Mouse (Mus musculus) kidney, embryonic 16.5 days (tissue): ENCODE results near the gene Arid2. TPM values are rescaled to one million over a fixed set of nuclear protein-coding genes. Genes with fewer than 3 reads are reported as not detected.
"Not testable (repeated sequence)": the region's sequence is repeated elsewhere in the genome, so short reads cannot be mapped to it uniquely, and the experiment has no call there.

ENCODE experiments used
- ATAC-seq: fragments of 200-750 bp; cut with Nextera tagmentation; 2 replicates; pipeline ENCODE4 v1.8.0; 2017; ENCODE audit warnings: moderate TSS enrichment; ENCODE audit not compliant: low FRiP score, low TSS enrichment
- H3K27ac ChIP-seq: fragments of 300-500 bp; sonication (generic); 2 replicates; pipeline ENCODE4 v1.5.1; 2014; ENCODE audit warnings: low read length
- H3K27me3 ChIP-seq: fragments of 300-500 bp; sonication (generic); 2 replicates; pipeline ENCODE4 v1.6.1; 2014; ENCODE audit warnings: low read length, control low read depth, mixed read lengths; ENCODE audit not compliant: insufficient read depth
- H3K36me3 ChIP-seq: fragments of 300-500 bp; sonication (generic); 2 replicates; pipeline ENCODE4 v1.6.1; 2014; ENCODE audit warnings: low read length, control low read depth, mixed read lengths; ENCODE audit not compliant: insufficient read depth
- H3K4me1 ChIP-seq: fragments of 300-500 bp; sonication (generic); 2 replicates; pipeline ENCODE4 v1.6.1; 2014; ENCODE audit warnings: low read length, control low read depth, mixed read lengths; ENCODE audit not compliant: insufficient read depth
- H3K4me2 ChIP-seq: fragments of 300-500 bp; sonication (generic); replicated peaks from 2 replicates; pipeline ENCODE4 v1.6.1; 2014; ENCODE audit warnings: low read depth, low read length
- H3K4me3 ChIP-seq: fragments of 300-500 bp; sonication (generic); 2 replicates; pipeline ENCODE4 v1.5.1; 2014; ENCODE audit warnings: mild to moderate bottlenecking, low read length
- H3K9ac ChIP-seq: fragments of 300-500 bp; sonication (generic); replicated peaks from 2 replicates; pipeline ENCODE4 v1.6.1; 2014; ENCODE audit warnings: low read length
- H3K9me3 ChIP-seq: fragments of 300-500 bp; sonication (generic); 2 replicates; pipeline ENCODE4 v1.6.1; 2016; ENCODE audit warnings: low read length, control low read depth
- WGBS: fragments of 180-500 bp; shearing (Covaris S2); extraction: QIAGEN DNeasy Blood & Tissue Kit; methylation state at CpG from one replicate; pipeline ENCODE4 v1.1.7; 2014; 5-methylcytosine and 5-hydroxymethylcytosine counted together
- polyA plus RNA-seq: library from polyadenylated mRNA; unstranded; fragments of >200 nt; fragmentation: Nextera tagmentation; extraction: Ambion mirVana; gene quantifications from 2 replicates; pipeline ENCODE4 v1.2.1, GENCODE M21; 2015

The Arid2 gene
- 24.0 and 25.9 TPM in 2 replicates for polyA plus RNA-seq

DNA sequence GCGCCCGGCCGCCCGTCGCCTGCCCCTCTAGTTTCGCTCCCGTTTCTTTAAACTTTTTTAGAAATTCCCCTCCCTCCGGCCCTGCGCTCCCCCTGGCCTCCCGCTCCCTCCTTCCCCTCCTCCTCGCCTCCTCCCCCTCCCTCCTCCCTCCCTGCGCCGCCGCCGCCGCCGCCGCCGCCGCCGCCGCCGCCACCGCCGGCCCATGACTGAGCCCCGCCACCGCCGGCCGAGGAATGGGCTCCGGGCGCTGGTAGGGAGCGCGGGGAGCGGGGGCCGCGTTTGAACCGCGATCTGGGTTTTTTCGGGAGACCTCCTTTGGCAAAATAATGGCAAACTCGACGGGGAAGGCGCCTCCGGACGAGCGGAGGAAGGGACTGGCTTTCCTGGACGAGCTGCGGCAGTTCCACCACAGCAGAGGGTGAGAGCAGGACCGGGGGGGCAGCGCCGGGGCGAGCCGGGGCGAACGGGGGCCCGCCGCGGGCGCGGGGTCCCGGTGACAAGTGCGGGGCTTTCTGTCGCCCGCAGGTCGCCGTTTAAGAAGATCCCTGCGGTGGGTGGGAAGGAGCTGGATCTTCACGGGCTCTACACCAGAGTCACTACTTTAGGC is at the start of gene Arid2:
TSS of gene Arid2 (plus strand) at position 150 of the 607 bp plus-strand sequence.
- no peaks in the 10 kb centered on the region for H3K36me3 ChIP-seq
- no peaks in the 10 kb centered on the region for H3K9me3 ChIP-seq
- peak within 1 kb of the TSS; percentile 100 for H3K9ac ChIP-seq
- WGBS, result under 1% methylated on average over 47 of the region's 67 CpGs
- peak within 1 kb of the TSS; percentile 70 for H3K4me2 ChIP-seq
- ATAC-seq, result peak; percentile 37
- no peaks in the 10 kb centered on the region for H3K27me3 ChIP-seq
- H3K4me3 ChIP-seq, result peak within 1 kb of the TSS; percentile 95
- peaks cover 27% of the 10 kb centered on the region for H3K4me1 ChIP-seq
- H3K27ac ChIP-seq, result peak within 1 kb of the TSS; percentile 100

DNA sequence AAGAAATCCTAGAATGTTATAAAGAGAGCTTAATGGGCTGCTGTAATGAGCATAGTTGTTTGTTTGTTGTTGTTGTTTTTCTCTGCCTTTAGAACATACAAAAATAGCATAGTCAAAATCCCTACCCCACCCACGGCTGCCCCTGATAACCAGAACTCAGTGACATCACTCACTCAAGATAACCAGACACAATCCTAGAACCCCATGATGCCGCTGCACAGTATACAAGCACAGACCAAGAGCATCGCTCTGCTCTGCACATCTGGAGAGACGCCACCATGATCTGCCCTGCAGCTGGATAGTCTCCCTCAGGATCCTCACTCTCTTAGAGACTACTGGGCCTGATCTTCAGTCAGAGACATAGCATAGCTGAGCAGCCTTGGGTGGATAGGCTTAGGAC is 49.2 kb upstream of the Arid2 start:
- no peak for ATAC-seq
- no peaks in the 10 kb centered on the region for H3K36me3 ChIP-seq
- no peak overlapping the region for H3K27ac ChIP-seq
- no peak overlapping the region for H3K9ac ChIP-seq
- 89% methylated on average over 4 of the region's 4 CpGs for WGBS
- no peaks in the 10 kb centered on the region for H3K9me3 ChIP-seq
- no peaks in the 10 kb centered on the region for H3K4me1 ChIP-seq
- no peak overlapping the region for H3K4me3 ChIP-seq
- no peaks in the 10 kb centered on the region for H3K27me3 ChIP-seq
- no peak overlapping the region for H3K4me2 ChIP-seq

GRCm38 (mm10) chr15:96244171-96244570 is 43.1 kb upstream of the Arid2 start:
- Histone ChIP-seq H3K9me3 (0 out of 2 replicates have a peak, but pooled peaks cover 2% of the 10 kb centered on the region), H3K27me3 (no peaks in the 10 kb centered on the region), H3K27ac (no peak overlapping the region), H3K4me1 (no peaks in the 10 kb centered on the region), H3K4me2 (no peak overlapping the region), H3K4me3 (no peak overlapping the region), H3K36me3 (no peaks in the 10 kb centered on the region), H3K9ac (no peak overlapping the region)
- no peak for ATAC-seq
- 86% methylated on average over 6 of the region's 6 CpGs for WGBS

- not testable (repeated sequence) for H3K36me3 ChIP-seq, H3K27me3 ChIP-seq, H3K4me3 ChIP-seq, H3K9ac ChIP-seq, H3K4me1 ChIP-seq, ATAC-seq, H3K4me2 ChIP-seq, H3K9me3 ChIP-seq, H3K27ac ChIP-seq
- 77% methylated on average over 10 of the region's 10 CpGs for WGBS
These were observed 42.6 kb upstream of the Arid2 start for GRCm38 (mm10) chr15:96244715-96245114.

GRCm38 (mm10) chr15:96253827-96254226 is 33.5 kb upstream of the Arid2 start:
- H3K36me3 ChIP-seq, result no peaks in the 10 kb centered on the region
- peak overlapping the region; percentile 32 for H3K4me3 ChIP-seq
- H3K9me3 ChIP-seq, result no peaks in the 10 kb centered on the region
- peaks cover 12% of the 10 kb centered on the region; the same call in 1 of the 2 replicates for H3K4me1 ChIP-seq
- peak; percentile 59; the same call in 1 of the 2 replicates for ATAC-seq
- peak overlapping the region; percentile 42; the same call in 1 of the 2 replicates for H3K9ac ChIP-seq
- peak overlapping the region; percentile 65 for H3K4me2 ChIP-seq
- no peak overlapping the region; the same call in 1 of the 2 replicates for H3K27ac ChIP-seq
- WGBS, result 1% methylated on average over 7 of the region's 7 CpGs
- no peaks in the 10 kb centered on the region for H3K27me3 ChIP-seq

DNA sequence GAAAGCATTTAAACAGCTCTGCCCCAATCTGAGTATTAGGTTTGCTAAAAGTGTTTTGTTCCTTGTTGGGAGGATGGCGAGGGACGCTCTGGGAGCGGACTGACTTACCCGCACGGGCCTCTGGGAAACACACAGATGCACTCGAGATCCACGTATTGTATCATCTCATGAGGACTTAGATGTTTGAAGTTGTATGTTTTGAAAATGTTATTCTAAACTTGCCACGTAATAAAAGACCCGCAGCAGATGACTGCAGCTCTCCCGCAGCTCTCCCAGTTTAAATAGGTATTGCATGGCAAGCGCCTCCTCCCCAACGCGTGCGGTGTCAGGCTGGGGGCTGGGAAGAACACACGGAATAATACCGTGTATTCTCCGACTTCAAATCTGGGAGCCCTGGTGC is 33.0 kb upstream of the Arid2 start:
- peak overlapping the region; percentile 65 for H3K4me2 ChIP-seq
- no peaks in the 10 kb centered on the region for H3K27me3 ChIP-seq
- no peak overlapping the region for H3K27ac ChIP-seq
- no peaks in the 10 kb centered on the region for H3K9me3 ChIP-seq
- H3K36me3 ChIP-seq, result no peaks in the 10 kb centered on the region
- H3K4me3 ChIP-seq, result peak overlapping the region; percentile 32
- peak overlapping the region; percentile 42; the same call in 1 of the 2 replicates for H3K9ac ChIP-seq
- H3K4me1 ChIP-seq, result peaks cover 12% of the 10 kb centered on the region; the same call in 1 of the 2 replicates
- ATAC-seq, result 0 out of 2 replicates have a peak, but pooled peaks have one; percentile 22
- 2% methylated on average over 17 of the region's 17 CpGs for WGBS

GRCm38 (mm10) chr15:96257781-96258180 is 29.5 kb upstream of the Arid2 start:
- Histone ChIP-seq H3K4me3 (no peak overlapping the region), H3K4me2 (peak overlapping the region; percentile 27)
- WGBS, result 65% methylated on average over 5 of the region's 5 CpGs

DNA sequence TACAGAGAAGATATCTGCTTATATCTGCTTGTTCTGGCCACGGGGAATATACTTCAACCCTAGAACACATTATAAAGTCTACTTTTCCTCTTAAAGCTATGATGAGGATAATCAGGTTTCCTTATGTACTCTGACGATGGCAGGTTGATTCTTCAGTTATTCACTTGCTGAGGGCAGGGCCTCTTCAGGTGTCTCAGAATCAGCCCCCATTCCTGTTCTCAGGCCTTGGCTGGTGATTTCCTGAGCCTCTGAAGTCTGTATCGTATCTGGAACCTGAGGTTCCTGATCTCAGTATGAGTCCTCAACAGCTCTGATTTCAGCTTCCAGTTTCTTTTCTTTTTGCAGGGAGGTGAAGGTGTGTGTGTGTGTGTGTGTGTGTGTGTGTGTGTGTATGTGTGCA is 22.7 kb upstream of the Arid2 start:
- Histone ChIP-seq H3K27ac (no peak overlapping the region), H3K4me2 (no peak overlapping the region)
- WGBS, result 87% methylated on average over 3 of the region's 3 CpGs

More at GRCm38 (mm10) chr15:96257781-96258180, 29.5 kb upstream of the Arid2 start:
- H3K9ac ChIP-seq, result no peak overlapping the region
- ATAC-seq, result no peak
- peaks cover 24% of the 10 kb centered on the region for H3K9me3 ChIP-seq
- H3K27ac ChIP-seq, result no peak overlapping the region
- 0 out of 2 replicates have a peak, but pooled peaks cover under 1% of the 10 kb centered on the region for H3K36me3 ChIP-seq
- H3K4me1 ChIP-seq, result peaks cover 12% of the 10 kb centered on the region; the same call in 1 of the 2 replicates
- H3K27me3 ChIP-seq, result no peaks in the 10 kb centered on the region

GRCm38 (mm10) chr15:96267933-96268332 is 19.4 kb upstream of the Arid2 start:
- ATAC-seq, result no peak
- no peaks in the 10 kb centered on the region for H3K27me3 ChIP-seq
- H3K27ac ChIP-seq, result no peak overlapping the region
- H3K4me3 ChIP-seq, result no peak overlapping the region
- H3K9me3 ChIP-seq, result peaks cover 38% of the 10 kb centered on the region
- peaks cover 4% of the 10 kb centered on the region for H3K4me1 ChIP-seq
- whole genome bisulfite sequencing, result 81% methylated on average over 9 of the region's 9 CpGs
- H3K36me3 ChIP-seq, result peaks cover 58% of the 10 kb centered on the region
- no peak overlapping the region for H3K9ac ChIP-seq
- no peak overlapping the region for H3K4me2 ChIP-seq

More for the DNA sequence above, 22.7 kb upstream of the Arid2 start:
- no peak overlapping the region for H3K9ac ChIP-seq
- no peak for ATAC-seq
- no peaks in the 10 kb centered on the region for H3K27me3 ChIP-seq
- peaks cover 48% of the 10 kb centered on the region for H3K36me3 ChIP-seq
- peaks cover 63% of the 10 kb centered on the region for H3K9me3 ChIP-seq
- H3K4me1 ChIP-seq, result no peaks in the 10 kb centered on the region
- no peak overlapping the region for H3K4me3 ChIP-seq

DNA sequence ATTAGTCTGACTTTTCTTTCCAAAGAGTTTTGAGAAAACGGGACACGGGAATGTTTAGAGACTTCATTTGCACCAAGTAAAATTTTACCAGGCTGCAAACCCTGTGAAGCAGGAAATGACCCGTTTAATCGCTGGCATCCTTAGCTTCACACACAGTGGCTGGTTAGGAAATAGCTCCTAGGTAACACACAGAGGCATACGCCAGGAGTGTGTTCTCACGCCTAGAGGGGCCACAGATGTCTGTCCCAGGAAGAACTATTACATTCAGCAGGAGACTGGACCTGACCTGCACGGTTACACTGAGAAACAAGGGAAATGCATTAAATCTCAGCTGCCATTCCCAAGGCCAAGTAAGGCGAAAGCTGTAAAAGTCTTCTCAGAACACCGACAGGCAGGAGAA is 18.7 kb upstream of the Arid2 start:
- peaks cover 57% of the 10 kb centered on the region for H3K36me3 ChIP-seq
- H3K9ac ChIP-seq, result no peak overlapping the region
- WGBS, result 75% methylated on average over 9 of the region's 9 CpGs
- H3K27ac ChIP-seq, result peak overlapping the region; percentile 58
- H3K4me1 ChIP-seq, result peaks cover 4% of the 10 kb centered on the region
- peak; percentile 72 for ATAC-seq
- no peaks in the 10 kb centered on the region for H3K27me3 ChIP-seq
- H3K9me3 ChIP-seq, result peaks cover 34% of the 10 kb centered on the region
- no peak overlapping the region for H3K4me2 ChIP-seq
- no peak overlapping the region for H3K4me3 ChIP-seq
